Mouse (Mus musculus): Measurements from ENCODE around the gene Gbp5. TPM values are rescaled to one million over a fixed set of nuclear protein-coding genes. Genes with fewer than 3 reads are reported as not detected.
"Not testable (repeated sequence)": the region's sequence is repeated elsewhere in the genome, so short reads cannot be mapped to it uniquely, and the experiment has no call there.

Gene Gbp5
- total and polyA plus RNA-seq, 3 experiments: 0.03 TPM; not detected in 2

- not testable (repeated sequence) for H3K9me3 ChIP-seq (replicated peaks; ENCODE audit: insufficient read depth, low read length); H3K27me3 ChIP-seq (ENCODE audit: control insufficient read depth in 1 of 2, insufficient read depth in 2 of 2, low read length in 2 of 2); H3K36me3 ChIP-seq (ENCODE audit: control insufficient read depth in 1 of 2, insufficient read depth in 2 of 2, low read length in 2 of 2); DNase-seq (ENCODE audit: low read depth, low spot score); H3K9ac ChIP-seq (ENCODE audit: control insufficient read depth, low read depth, low read length, poor library complexity, severe bottlenecking); H3K79me2 ChIP-seq (ENCODE audit: control insufficient read depth, insufficient read depth, low read length, poor library complexity); H3K27ac ChIP-seq (ENCODE audit: control insufficient read depth, low read depth, low read length); H3K4me3 ChIP-seq (ENCODE audit: control insufficient read depth in 1 of 2, insufficient read depth in 1 of 2, low read depth in 2 of 2, low read length in 2 of 2); H3K4me1 ChIP-seq (ENCODE audit: control insufficient read depth in 1 of 2, insufficient read depth in 2 of 2, low read length in 2 of 2)
Observed at GRCm38 (mm10) chr3:142542776-142543175, 49.0 kb downstream of the Gbp5 start.

- no peak for DNase-seq (ENCODE audit: low read depth, low spot score)
- no peaks in the 10 kb centered on the region for H3K27me3 ChIP-seq (ENCODE audit: control insufficient read depth in 1 of 2, insufficient read depth in 2 of 2, low read length in 2 of 2)
- no peak overlapping the region for H3K4me3 ChIP-seq (ENCODE audit: control insufficient read depth in 1 of 2, insufficient read depth in 1 of 2, low read depth in 2 of 2, low read length in 2 of 2)
- TF ChIP-seq CHD1 (IDR thresholded peaks at IDR 0.05; ENCODE audit: low read depth, low read length): no peak
- no peak for TF ChIP-seq KAT2A (conservative IDR thresholded peaks at IDR 0.05; ENCODE audit: low read depth, low read length)
- TF ChIP-seq SMC3 (IDR thresholded peaks at IDR 0.05; ENCODE audit: low read depth, low read length): no peak
- TF ChIP-seq ZMIZ1 (IDR thresholded peaks at IDR 0.05; ENCODE audit: low read depth, low read length): no peak
- TF ChIP-seq MYC (IDR thresholded peaks at IDR 0.05; ENCODE audit: low read depth, low read length): no peak
- no peak for TF ChIP-seq NELFE (IDR thresholded peaks at IDR 0.05; ENCODE audit: low read depth, low read length)
- TF ChIP-seq POLR2A (IDR thresholded peaks at IDR 0.05; ENCODE audit: control insufficient read depth in 1 of 2, insufficient read depth in 1 of 2, low read depth in 1 of 2, low read length in 2 of 2, poor library complexity in 1 of 2): no peak
- no peak for TF ChIP-seq MEF2A (IDR thresholded peaks at IDR 0.05; ENCODE audit: extremely low read depth, insufficient replicate concordance, low read depth, low read length, poor library complexity, severe bottlenecking)
- TF ChIP-seq CTCF (IDR thresholded peaks at IDR 0.05 in 2 of 3, conservative IDR thresholded peaks at IDR 0.05 in 1 of 3; ENCODE audit: control insufficient read depth in 1 of 3, insufficient read depth in 1 of 3, low read depth in 2 of 3, low read length in 3 of 3, poor library complexity in 1 of 3, severe bottlenecking in 1 of 3): no peak
- no peak for TF ChIP-seq ZNF384 (IDR thresholded peaks at IDR 0.05; ENCODE audit: low read depth, low read length)
- TF ChIP-seq RCOR1 (IDR thresholded peaks at IDR 0.05; ENCODE audit: low read depth, low read length): no peak
- TF ChIP-seq ZKSCAN1 (IDR thresholded peaks at IDR 0.05; ENCODE audit: low read depth, low read length): no peak
- no peak for TF ChIP-seq POLR2AphosphoS5 (IDR thresholded peaks at IDR 0.05; ENCODE audit: borderline replicate concordance, low read depth, low read length)
- no peaks in the 10 kb centered on the region for H3K36me3 ChIP-seq (ENCODE audit: control insufficient read depth in 1 of 2, insufficient read depth in 2 of 2, low read length in 2 of 2)
- no peak overlapping the region for H3K9ac ChIP-seq (ENCODE audit: control insufficient read depth, low read depth, low read length, poor library complexity, severe bottlenecking)
- no peaks in the 10 kb centered on the region for H3K79me2 ChIP-seq (ENCODE audit: control insufficient read depth, insufficient read depth, low read length, poor library complexity)
- H3K9me3 ChIP-seq (replicated peaks; ENCODE audit: insufficient read depth, low read length): no peaks in the 10 kb centered on the region
- H3K4me1 ChIP-seq (ENCODE audit: control insufficient read depth in 1 of 2, insufficient read depth in 2 of 2, low read length in 2 of 2): no peaks in the 10 kb centered on the region
- H3K27ac ChIP-seq (ENCODE audit: control insufficient read depth, low read depth, low read length): no peak overlapping the region
Observed at GRCm38 (mm10) chr3:142546690-142547089, 52.9 kb downstream of the Gbp5 start.

GRCm38 (mm10) chr3:142550052-142550676 is 56.4 kb downstream of the Gbp5 start:
- TF ChIP-seq POLR2AphosphoS2 (IDR thresholded peaks at IDR 0.05; ENCODE audit: low read length): no peak
- no peak for TF ChIP-seq MYC (IDR thresholded peaks at IDR 0.05; ENCODE audit: low read depth, low read length)
- TF ChIP-seq NRF1 (IDR thresholded peaks at IDR 0.05; ENCODE audit: insufficient read depth, low read depth, low read length, poor library complexity, severe bottlenecking): no peak
- H3K27ac ChIP-seq (ENCODE audit: control insufficient read depth, low read depth, low read length): no peak overlapping the region
- no peaks in the 10 kb centered on the region for H3K79me2 ChIP-seq (ENCODE audit: control insufficient read depth, insufficient read depth, low read length, poor library complexity)
- no peaks in the 10 kb centered on the region for H3K36me3 ChIP-seq (ENCODE audit: control insufficient read depth in 1 of 2, insufficient read depth in 2 of 2, low read length in 2 of 2)
- H3K9ac ChIP-seq (ENCODE audit: control insufficient read depth, low read depth, low read length, poor library complexity, severe bottlenecking): no peak overlapping the region
- H3K4me3 ChIP-seq (ENCODE audit: control insufficient read depth in 1 of 2, insufficient read depth in 1 of 2, low read depth in 2 of 2, low read length in 2 of 2): no peak overlapping the region
- no peaks in the 10 kb centered on the region for H3K4me1 ChIP-seq (ENCODE audit: control insufficient read depth in 1 of 2, insufficient read depth in 2 of 2, low read length in 2 of 2)
- no peaks in the 10 kb centered on the region for H3K9me3 ChIP-seq (replicated peaks; ENCODE audit: insufficient read depth, low read length)
- no peaks in the 10 kb centered on the region for H3K27me3 ChIP-seq (ENCODE audit: control insufficient read depth in 1 of 2, insufficient read depth in 2 of 2, low read length in 2 of 2)
- DNase-seq (ENCODE audit: low read depth, low spot score): no peak
